Mouse (Mus musculus): ENCODE data around the gene Rtp2. TPM values are rescaled to one million over a fixed set of nuclear protein-coding genes. Genes with fewer than 3 reads are reported as not detected.
A peak's percentile ranks its signal among the peaks of the same experiment; 100 is the strongest.
"Not testable (repeated sequence)": the region's sequence is repeated elsewhere in the genome, so short reads cannot be mapped to it uniquely, and the experiment has no call there.

The Rtp2 gene
- polyA plus RNA-seq, 1 experiment from 2014 or later: not detected

DNA sequence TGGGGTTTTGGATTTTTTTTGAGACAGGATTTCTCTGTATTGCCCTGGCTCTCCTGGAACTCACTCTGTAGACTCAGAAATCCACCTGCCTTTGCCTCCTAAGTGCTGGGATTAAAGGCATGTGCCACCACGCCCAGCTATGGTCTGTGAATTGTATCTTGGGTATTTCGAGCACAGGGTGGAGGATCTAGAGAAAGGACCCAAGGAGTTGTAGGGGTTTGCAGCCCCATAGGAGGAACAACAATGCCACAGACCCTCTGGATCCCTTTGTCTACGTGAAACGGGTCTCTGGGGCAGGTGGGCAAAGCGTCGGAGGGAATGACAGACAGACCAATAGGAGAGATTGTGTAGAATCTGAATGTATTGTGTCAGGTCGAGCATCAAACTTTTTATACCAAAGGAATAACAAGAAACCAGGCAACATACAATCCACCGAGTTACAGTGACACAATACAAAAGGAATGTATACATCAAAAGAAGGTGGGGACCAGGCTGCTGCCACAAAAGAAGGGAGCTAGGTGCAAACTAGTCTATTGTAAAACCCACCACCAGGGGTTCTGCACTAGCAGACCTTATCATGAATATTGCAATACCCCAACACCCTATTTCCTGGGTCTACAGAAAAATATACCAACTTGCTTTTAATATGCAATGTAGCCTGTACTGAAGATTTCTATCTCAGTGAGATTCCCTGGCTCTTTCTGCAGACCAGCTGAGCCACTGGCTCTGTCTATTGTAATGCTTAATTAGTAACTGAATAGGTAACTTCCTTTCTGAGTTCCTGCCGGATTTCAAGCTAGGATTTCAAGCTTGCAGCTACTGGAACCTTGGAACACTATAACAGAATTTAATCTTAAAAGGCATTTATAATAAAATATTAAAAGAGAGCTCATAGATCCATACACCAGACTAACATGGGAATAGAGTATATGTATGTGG is 23.8 kb downstream of the Rtp2 start:
- not testable (repeated sequence) for H3K27ac ChIP-seq (replicated peaks); H3K27me3 ChIP-seq; H3K4me3 ChIP-seq (replicated peaks); H3K9ac ChIP-seq; ATAC-seq (ENCODE audit: insufficient read depth); H3K4me1 ChIP-seq (replicated peaks); H3K9me3 ChIP-seq (replicated peaks); H3K4me2 ChIP-seq; H3K36me3 ChIP-seq (replicated peaks)
- WGBS (ENCODE audit: insufficient replicate concordance): 68% methylated on average over 9 of the region's 9 CpGs

DNA sequence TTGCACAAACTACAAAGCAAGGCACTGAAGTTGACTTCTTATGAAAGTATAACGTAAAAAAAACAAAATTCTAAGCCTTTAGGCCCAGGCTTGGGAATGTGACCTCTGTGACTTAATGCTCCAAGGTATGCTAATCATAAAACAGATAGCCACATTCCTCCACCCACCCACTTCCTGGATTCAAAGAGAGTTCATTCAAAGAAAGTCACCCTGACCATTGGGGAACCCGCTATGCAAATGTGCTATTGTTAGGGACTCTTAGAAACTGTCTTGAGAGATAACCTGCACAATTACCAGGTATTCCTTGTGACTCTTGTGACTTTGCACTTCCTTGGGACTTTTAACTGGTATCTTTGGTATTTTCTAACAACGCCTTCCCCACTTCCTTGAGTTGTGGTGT is 25.6 kb downstream of the Rtp2 start:
- H3K9ac ChIP-seq; H3K4me1 ChIP-seq (replicated peaks); H3K4me2 ChIP-seq; H3K27ac ChIP-seq (replicated peaks); H3K4me3 ChIP-seq (replicated peaks); H3K9me3 ChIP-seq (replicated peaks); H3K27me3 ChIP-seq; H3K36me3 ChIP-seq (replicated peaks); ATAC-seq (ENCODE audit: insufficient read depth): not testable (repeated sequence)
- WGBS (ENCODE audit: insufficient replicate concordance): 56% methylated on average over 3 of the region's 3 CpGs

DNA sequence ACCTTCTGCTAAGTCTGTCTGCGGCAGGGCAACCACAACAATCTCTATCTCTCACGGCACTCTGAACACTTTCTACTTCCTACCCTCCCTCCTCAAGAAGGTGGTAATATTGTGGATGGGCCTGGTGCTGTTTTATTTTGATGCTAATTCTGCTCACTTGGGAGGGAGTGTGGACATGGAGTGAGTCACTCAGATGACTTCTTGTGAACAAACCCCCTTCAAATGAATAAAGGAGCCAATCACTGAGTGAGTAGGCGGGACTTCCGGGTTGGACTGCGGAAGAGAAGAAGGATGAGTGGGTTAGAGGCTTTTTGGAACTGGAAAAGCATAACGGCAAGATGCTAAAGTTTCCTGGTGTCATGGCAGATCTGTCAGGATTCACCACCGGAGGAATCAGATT is 30.8 kb downstream of the Rtp2 start:
- Histone ChIP-seq H3K4me3 (replicated peaks) (no peak overlapping the region), H3K9ac (no peak overlapping the region), H3K27me3 (0 out of 2 replicates have a peak, but pooled peaks cover 3% of the 10 kb centered on the region), H3K9me3 (replicated peaks) (no peaks in the 10 kb centered on the region), H3K4me2 (no peak overlapping the region), H3K4me1 (replicated peaks) (no peaks in the 10 kb centered on the region), H3K36me3 (replicated peaks) (no peaks in the 10 kb centered on the region), H3K27ac (replicated peaks) (no peak overlapping the region)
- ATAC-seq (ENCODE audit: insufficient read depth): no peak
- WGBS (ENCODE audit: insufficient replicate concordance): 68% methylated on average over 7 of the region's 7 CpGs

DNA sequence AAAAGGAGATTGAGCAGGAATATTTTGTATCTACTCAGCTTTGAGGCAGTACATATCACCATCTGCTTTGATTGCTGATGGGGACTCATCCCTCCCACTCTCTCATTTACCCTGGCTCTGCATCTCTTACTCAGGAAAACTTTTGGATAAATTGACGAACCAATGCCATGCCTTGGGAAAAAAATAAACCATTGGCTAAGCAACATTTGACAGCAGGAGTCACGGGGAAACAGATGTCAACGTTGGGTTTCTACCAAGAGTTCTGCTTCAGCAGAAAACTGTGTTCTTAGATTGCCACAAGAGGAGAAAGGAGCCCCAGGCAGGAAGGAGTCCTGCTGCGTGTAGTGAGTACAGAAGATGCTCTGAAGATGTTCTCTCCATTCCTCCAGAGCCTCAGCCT is 32.1 kb downstream of the Rtp2 start:
- 48% methylated on average over 4 of the region's 4 CpGs for WGBS (ENCODE audit: insufficient replicate concordance)
- 0 out of 2 replicates have a peak, but pooled peaks cover 3% of the 10 kb centered on the region for H3K27me3 ChIP-seq
- no peak for ATAC-seq (ENCODE audit: insufficient read depth)
- H3K9me3 ChIP-seq (replicated peaks): no peaks in the 10 kb centered on the region
- H3K27ac ChIP-seq (replicated peaks): no peak overlapping the region
- H3K4me3 ChIP-seq (replicated peaks): no peak overlapping the region
- no peaks in the 10 kb centered on the region for H3K36me3 ChIP-seq (replicated peaks)
- H3K9ac ChIP-seq: no peak overlapping the region
- no peak overlapping the region for H3K4me2 ChIP-seq
- no peaks in the 10 kb centered on the region for H3K4me1 ChIP-seq (replicated peaks)

DNA sequence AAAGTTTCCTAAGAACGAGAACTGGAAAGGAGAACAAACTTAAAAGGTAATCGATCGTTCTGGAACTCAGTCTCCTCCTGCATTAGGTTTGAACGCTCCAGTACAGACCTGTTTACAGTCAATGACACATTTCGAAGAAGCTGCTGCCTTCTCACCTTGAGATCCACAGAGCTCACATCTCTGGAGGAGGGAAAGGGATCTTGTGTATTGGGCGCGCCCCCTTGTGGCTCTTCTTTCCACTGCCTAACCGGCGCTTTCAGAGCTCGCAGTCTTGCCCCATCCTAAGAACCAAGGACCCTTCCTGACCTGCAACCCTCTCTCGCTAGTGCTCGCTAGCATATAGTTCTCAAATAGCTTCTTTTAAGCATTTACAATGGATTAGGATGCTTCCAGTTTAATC is 33.4 kb downstream of the Rtp2 start:
- ATAC-seq (ENCODE audit: insufficient read depth): no peak
- H3K9ac ChIP-seq: no peak overlapping the region
- H3K27ac ChIP-seq (replicated peaks): no peak overlapping the region

DNA sequence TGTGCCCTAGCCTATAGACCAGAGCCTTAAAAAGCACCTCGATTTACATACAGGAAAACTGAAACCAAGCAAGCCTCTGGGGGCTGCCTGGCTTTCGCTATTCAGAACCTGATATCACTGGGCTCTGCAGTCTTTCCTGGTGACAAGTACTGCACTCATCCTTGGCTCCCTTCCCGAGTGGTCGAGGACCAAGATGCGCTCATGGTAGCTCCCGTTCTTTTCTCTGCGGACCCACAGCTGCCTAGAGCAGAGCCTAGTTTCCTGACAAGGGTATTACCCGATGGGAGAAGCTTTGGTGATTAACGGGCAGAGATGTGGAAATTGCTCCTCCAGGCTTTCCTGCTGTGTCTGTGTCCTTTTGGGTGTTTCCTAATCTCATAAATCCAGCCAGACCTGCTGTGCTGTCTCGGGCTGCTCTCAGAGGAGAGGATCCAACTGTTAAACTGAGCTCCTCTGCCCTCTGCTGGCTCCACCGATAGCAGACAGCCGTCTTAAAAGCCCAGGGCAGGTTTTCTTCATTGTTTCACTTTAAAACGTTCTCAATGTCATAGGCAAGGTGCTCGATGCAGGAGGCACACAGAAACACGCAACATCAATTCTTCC is 34.1 kb downstream of the Rtp2 start:
- 11% methylated on average over 15 of the region's 15 CpGs for WGBS (ENCODE audit: insufficient replicate concordance)
- H3K27me3 ChIP-seq: 0 out of 2 replicates have a peak, but pooled peaks cover 3% of the 10 kb centered on the region
- H3K9ac ChIP-seq: no peak overlapping the region
- no peaks in the 10 kb centered on the region for H3K4me1 ChIP-seq (replicated peaks)
- H3K27ac ChIP-seq (replicated peaks): no peak overlapping the region
- H3K9me3 ChIP-seq (replicated peaks): no peaks in the 10 kb centered on the region
- H3K36me3 ChIP-seq (replicated peaks): no peaks in the 10 kb centered on the region
- H3K4me3 ChIP-seq (replicated peaks): no peak overlapping the region
- ATAC-seq (ENCODE audit: insufficient read depth): no peak
- peak overlapping the region; percentile 39 for H3K4me2 ChIP-seq

More for the DNA sequence above, 33.4 kb downstream of the Rtp2 start:
- Histone ChIP-seq H3K36me3 (replicated peaks) (no peaks in the 10 kb centered on the region), H3K27me3 (0 out of 2 replicates have a peak, but pooled peaks cover 3% of the 10 kb centered on the region), H3K4me1 (replicated peaks) (no peaks in the 10 kb centered on the region), H3K4me3 (replicated peaks) (no peak overlapping the region), H3K4me2 (peak overlapping the region; percentile 33), H3K9me3 (replicated peaks) (no peaks in the 10 kb centered on the region)
- 10% methylated on average over 12 of the region's 12 CpGs for WGBS (ENCODE audit: insufficient replicate concordance)

DNA sequence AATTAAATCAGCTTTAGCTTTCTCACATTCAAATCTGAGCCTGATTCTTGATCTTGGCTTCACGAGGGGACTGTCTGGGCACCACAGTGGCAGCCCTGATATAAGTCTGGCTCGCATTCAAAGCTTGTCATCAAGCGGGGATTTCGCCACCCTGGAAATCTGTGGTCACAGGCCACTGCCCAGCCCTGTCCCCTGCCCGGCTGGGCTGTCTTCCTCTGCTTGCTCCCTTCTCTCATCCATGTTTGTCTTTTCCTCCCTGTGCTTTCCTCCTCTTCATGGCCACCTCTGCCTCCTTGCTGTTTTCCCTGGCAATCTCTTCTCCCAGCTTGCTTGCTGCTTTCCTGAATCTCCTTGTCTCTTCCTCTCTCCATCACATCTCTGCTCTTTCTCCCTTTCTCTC is 34.7 kb downstream of the Rtp2 start:
- no peaks in the 10 kb centered on the region for H3K36me3 ChIP-seq (replicated peaks)
- ATAC-seq (ENCODE audit: insufficient read depth): no peak
- H3K4me3 ChIP-seq (replicated peaks): no peak overlapping the region
- no peaks in the 10 kb centered on the region for H3K4me1 ChIP-seq (replicated peaks)
- 40% methylated on average over 5 of the region's 5 CpGs for WGBS (ENCODE audit: insufficient replicate concordance)
- no peak overlapping the region for H3K9ac ChIP-seq
- peak overlapping the region; percentile 39; the same call in 1 of the 2 replicates for H3K4me2 ChIP-seq
- no peak overlapping the region for H3K27ac ChIP-seq (replicated peaks)
- H3K9me3 ChIP-seq (replicated peaks): no peaks in the 10 kb centered on the region
- 0 out of 2 replicates have a peak, but pooled peaks cover 6% of the 10 kb centered on the region for H3K27me3 ChIP-seq

DNA sequence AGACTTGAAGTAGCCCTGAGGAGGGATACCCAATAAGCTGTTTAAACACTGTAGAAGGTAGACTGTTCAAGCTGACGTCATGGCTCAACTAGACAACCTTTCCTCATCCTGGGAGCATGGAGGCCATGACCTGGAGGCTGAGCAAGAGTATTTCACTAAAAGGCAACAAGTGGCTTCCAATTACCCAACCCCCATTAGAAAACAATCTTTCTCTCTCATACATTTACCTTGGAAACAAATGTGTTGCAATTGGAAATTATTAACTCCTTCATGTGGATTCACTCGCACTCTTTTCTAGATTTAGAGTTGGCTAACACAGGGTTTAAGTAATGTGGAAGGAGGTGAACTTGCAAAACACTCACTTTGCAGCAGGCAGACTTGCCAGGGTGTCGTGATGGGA is 37.1 kb downstream of the Rtp2 start:
- Histone ChIP-seq H3K36me3 (replicated peaks) (no peaks in the 10 kb centered on the region), H3K9me3 (replicated peaks) (no peaks in the 10 kb centered on the region), H3K4me3 (replicated peaks) (no peak overlapping the region), H3K4me2 (no peak overlapping the region), H3K27ac (replicated peaks) (no peak overlapping the region), H3K27me3 (peaks cover 26% of the 10 kb centered on the region), H3K4me1 (replicated peaks) (no peaks in the 10 kb centered on the region), H3K9ac (no peak overlapping the region)
- no peak for ATAC-seq (ENCODE audit: insufficient read depth)
- 41% methylated on average over 3 of the region's 3 CpGs for WGBS (ENCODE audit: insufficient replicate concordance)

DNA sequence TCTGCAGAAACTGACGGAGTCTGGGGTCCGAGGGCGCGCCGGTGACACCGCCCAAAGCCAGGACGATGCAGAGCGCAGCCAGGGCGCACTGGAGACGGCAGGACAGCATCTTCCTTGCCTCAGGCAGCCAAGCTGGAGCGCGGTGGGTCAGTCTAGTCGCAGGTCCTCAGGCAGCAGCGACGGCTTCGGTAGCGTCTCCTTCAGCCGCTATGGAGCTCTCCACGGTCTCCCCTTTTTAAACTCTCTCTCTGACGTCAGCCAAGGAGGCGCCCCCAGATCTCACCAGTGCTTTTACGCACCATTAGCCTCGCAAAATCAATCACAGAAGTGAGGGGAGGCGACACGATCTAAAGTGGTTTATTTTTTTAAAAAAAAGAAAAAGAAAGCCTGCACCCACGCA is 41.6 kb downstream of the Rtp2 start, which contains the start of gene Sst:
Gene Sst, minus strand, starts transcription at position 323 of the 400 bp plus-strand sequence.
- Histone ChIP-seq H3K9me3 (replicated peaks) (no peaks in the 10 kb centered on the region), H3K4me3 (replicated peaks) (no peak within 1 kb of the TSS), H3K27me3 (peaks cover 30% of the 10 kb centered on the region), H3K36me3 (replicated peaks) (no peaks in the 10 kb centered on the region), H3K9ac (no peak within 1 kb of the TSS), H3K4me1 (replicated peaks) (no peaks in the 10 kb centered on the region), H3K27ac (replicated peaks) (no peak within 1 kb of the TSS), H3K4me2 (no peak within 1 kb of the TSS)
- WGBS (ENCODE audit: insufficient replicate concordance): 8% methylated on average over 26 of the region's 26 CpGs
- no peak for ATAC-seq (ENCODE audit: insufficient read depth)

DNA sequence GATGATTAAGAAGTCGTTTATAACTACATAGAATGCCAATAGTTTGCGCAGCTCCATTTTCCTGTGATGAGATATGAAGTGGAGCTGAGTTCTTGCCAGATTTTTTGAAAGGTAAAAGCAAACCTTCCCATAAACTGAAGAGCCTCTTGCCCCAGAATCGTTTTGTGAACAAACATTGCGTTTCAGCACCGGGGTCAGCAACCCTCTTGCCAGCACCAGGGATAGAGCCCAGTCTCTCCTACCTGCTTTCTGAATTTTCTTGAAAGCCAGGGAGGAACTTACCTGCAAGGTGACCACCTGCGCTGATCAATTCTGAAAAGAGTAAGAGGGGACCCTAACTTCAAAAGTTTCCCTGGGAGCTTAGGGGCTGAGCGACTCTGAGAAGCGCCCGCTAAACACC is 42.0 kb downstream of the Rtp2 start:
- H3K4me2 ChIP-seq: no peak overlapping the region
- no peaks in the 10 kb centered on the region for H3K36me3 ChIP-seq (replicated peaks)
- no peaks in the 10 kb centered on the region for H3K9me3 ChIP-seq (replicated peaks)
- peaks cover 30% of the 10 kb centered on the region for H3K27me3 ChIP-seq
- ATAC-seq (ENCODE audit: insufficient read depth): no peak
- no peak overlapping the region for H3K27ac ChIP-seq (replicated peaks)
- H3K4me3 ChIP-seq (replicated peaks): no peak overlapping the region
- H3K4me1 ChIP-seq (replicated peaks): no peaks in the 10 kb centered on the region
- 7% methylated on average over 9 of the region's 9 CpGs for WGBS (ENCODE audit: insufficient replicate concordance)
- no peak overlapping the region for H3K9ac ChIP-seq

DNA sequence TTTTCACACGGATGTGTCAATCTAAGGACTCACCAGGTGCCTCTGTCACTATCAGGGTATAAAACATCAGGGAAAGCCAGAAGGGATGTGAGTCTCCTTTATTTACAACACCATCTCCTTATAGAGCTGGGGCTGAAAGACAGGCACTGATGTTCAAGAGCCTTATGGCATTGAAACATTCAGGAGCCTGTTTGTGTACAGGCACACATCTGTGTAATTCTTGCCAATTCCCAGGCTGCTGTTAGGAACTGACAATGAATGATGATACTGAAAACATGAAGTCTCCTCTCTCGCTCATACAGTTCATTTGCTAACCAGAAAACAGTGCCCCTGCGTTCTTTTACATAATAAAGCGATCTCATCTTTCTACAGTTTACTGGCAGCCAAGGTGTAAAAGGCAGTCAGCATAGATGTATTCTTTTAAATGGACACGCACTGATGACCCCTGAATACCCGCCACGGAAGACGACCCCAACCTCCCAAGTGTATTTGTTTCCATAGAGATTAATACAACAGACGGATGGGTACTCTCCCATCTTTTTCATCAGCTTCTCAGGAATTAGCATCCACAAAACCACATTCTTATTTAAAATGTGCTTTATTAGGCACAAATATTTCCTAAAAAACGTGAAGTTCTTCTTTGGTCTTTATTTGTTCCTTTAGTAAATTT is 44.1 kb downstream of the Rtp2 start:
- Histone ChIP-seq H3K4me2 (no peak overlapping the region), H3K27ac (replicated peaks) (no peak overlapping the region), H3K9me3 (replicated peaks) (no peaks in the 10 kb centered on the region), H3K4me3 (replicated peaks) (no peak overlapping the region), H3K9ac (no peak overlapping the region), H3K27me3 (peaks cover 30% of the 10 kb centered on the region), H3K4me1 (replicated peaks) (no peaks in the 10 kb centered on the region), H3K36me3 (replicated peaks) (no peaks in the 10 kb centered on the region)
- no peak for ATAC-seq (ENCODE audit: insufficient read depth)
- whole genome bisulfite sequencing (ENCODE audit: insufficient replicate concordance): 63% methylated on average over 10 of the region's 10 CpGs

Measured in liver, embryonic 15.5 days (tissue).